Mouse (Mus musculus) kidney, adult 2 months (tissue): ENCODE results near the gene Tmeff2.

Experiments
- CTCF ChIP-seq: fragments of 200-500 bp; conservative IDR thresholded peaks from 2 replicates; pipeline ENCODE4 v1.5.1; 2011; ENCODE audit warnings: low read depth, mild to moderate bottlenecking, control low read depth, low read length, moderate library complexity, mixed read lengths; ENCODE audit not compliant: insufficient read depth, insufficient read length
- POLR2A ChIP-seq: fragments of 200-500 bp; IDR thresholded peaks from one replicate; pipeline ENCODE4 v1.6.1; 2011; ENCODE audit warnings: low read depth, low read length, control low read depth

GRCm38 (mm10) chr1:51101034-51101590, 200.7 kb downstream of the Tmeff2 start:
- TF ChIP-seq CTCF (no peak), POLR2A (no peak)
